Mouse (Mus musculus) cerebellum, adult (tissue): Measurements from ENCODE around the gene Rps19.

Experiments
- ATAC-seq: cut with Nextera tagmentation; 2 replicates; pipeline ENCODE4 v1.9.2; 2017; ENCODE audit warnings: mild to moderate bottlenecking, moderate library complexity, mixed read lengths; ENCODE audit not compliant: insufficient number of reproducible peaks, low FRiP score, low TSS enrichment

The Rps19 gene

GRCm38 (mm10) chr7:24901114-24901513 lies 16.9 kb downstream of the Rps19 start:
- no peak for ATAC-seq

DNA sequence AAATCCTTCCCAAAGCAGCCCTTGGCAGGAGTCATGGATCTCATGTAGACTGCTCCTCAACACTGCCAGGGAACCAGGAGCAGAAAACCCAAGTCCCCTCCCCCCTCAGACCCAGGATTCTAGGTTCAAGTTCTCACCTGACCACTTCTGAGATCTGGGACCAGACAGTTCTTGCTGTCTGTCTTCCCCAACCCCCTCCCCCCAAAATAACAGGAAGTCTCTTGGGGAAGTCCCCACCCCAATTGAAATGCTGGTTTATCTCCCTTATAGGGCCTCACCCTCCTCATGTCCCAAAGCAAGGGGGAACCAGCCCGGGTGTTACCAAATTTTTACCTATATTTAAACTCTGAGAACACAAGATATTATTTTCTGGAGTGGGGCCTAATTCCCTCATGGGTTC lies 17.7 kb downstream of the Rps19 start:
- no peak for ATAC-seq

- no peak for ATAC-seq
These were observed 18.1 kb downstream of the Rps19 start for GRCm38 (mm10) chr7:24902264-24902629.

DNA sequence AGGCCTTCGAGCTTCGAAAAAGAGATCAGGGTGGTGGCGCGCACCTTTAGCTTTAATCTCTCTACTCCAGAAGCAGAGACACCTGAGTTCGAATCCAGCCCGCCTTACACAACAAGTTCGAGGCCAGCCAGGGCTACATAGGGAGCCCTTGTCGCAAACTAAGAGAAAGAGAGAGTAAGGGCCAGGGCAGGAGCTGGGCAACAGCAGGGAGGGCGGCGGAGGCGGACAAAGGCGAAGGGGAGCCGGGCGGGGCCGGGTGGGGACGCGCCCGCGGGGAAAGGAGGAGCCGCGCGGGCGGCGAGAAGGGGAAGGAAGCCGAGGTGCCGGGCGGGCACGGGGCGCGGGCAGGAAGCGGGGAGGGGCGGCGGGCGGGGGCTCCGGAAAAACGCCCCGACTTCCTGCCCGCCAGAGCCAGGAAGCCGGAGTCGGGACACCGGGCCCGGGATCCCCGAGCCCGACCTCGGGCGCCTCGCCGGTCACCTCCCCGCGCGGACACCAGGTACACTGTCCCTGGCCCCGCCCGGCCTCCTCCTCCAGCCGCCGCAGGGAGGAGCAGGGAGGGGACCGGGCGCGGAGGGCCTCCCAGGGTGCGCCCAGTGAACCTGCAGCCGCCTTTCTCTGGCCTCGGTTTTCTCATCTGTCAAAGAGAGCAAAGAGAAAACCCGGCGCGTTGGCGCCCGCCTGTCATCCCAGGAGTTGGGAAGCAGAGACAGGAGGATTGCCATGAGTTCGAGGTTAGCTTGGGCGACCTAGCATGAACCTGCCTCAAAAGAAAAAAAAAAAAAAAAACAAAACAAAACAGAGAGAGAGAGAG lies 18.7 kb downstream of the Rps19 start, which contains the start of gene Arhgef1:
Gene Arhgef1 (plus strand): TSS at position 283 of the 814 bp plus-strand sequence.
- no peak for ATAC-seq

DNA sequence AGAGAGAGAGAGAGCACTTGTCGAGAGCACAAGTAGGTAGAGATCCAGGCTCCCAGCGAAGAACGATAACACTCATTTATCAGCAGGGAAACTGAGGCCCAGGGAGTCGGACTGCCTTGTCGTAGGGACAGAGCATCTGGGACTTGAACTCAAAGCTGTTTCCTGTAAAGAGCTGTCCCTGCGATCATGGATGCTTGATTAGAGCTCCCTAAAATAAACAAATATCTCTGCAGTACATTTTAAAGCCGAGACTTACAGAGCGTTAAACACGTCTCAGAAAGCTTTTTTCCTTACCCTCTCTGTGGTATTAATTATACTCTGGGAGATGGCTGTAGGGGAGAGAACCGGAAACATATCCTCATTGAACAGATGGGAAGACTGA lies 19.3 kb downstream of the Rps19 start:
- no peak for ATAC-seq

DNA sequence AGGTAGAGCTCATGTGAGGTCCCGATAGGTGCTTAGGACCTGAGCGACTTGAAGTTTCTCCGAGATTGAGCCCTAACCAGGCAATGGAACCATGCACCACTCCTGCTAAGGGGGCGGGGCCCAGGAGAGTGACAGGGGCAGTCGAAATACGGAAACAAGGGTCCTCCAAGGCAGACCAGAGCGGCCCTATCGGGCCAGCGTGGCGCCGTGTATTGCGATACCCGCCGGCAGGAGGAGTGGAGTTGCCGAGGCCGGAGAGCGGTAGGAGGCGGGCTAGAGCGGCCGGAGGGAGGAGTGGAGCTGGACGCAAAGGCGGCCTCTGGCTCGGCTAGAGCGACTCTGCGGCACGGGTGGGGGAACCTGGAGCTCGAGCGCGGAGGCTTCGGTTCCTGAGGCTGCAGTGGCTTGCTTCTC lies 19.9 kb downstream of the Rps19 start:
- peak; percentile 95 for ATAC-seq

- peak; percentile 17; the same call in 1 of the 2 replicates for ATAC-seq
These were observed 20.8 kb downstream of the Rps19 start for GRCm38 (mm10) chr7:24904936-24905335.

GRCm38 (mm10) chr7:24906551-24906950 lies 22.4 kb downstream of the Rps19 start:
- no peak for ATAC-seq

DNA sequence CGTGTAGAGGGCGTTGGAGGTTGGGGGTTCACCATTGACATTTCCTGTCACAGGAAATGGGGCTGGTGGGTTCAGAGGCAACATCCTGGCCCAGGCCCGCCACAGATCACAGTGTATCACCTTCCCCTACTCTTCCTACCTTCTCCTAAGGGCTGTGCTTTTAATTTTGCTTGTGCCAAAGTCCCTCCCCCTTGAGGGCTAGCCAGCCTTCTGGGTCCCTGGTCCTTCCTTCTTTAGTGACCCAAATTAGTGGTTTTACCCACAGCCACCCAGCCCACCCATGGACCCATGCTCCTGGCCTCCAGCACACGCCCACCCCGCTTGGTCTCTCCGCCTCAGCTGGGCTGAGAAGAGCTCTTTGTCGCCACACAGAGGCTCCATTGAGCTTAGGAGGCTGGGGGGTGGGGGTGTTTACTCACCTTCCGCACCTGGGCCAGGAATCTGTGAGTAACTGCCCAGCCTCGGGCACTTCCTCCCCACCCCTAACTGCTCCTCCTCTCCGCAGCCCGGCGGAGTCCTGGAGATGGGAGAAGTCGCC lies 23.1 kb downstream of the Rps19 start:
- ATAC-seq = no peak

- no peak for ATAC-seq
These were observed 28.3 kb downstream of the Rps19 start for GRCm38 (mm10) chr7:24912480-24912879.

- no peak for ATAC-seq
These were observed 34.7 kb downstream of the Rps19 start for GRCm38 (mm10) chr7:24918763-24919323.

- ATAC-seq = peak; percentile 45; the same call in 1 of the 2 replicates
These were observed 35.6 kb downstream of the Rps19 start for GRCm38 (mm10) chr7:24919728-24920127.

DNA sequence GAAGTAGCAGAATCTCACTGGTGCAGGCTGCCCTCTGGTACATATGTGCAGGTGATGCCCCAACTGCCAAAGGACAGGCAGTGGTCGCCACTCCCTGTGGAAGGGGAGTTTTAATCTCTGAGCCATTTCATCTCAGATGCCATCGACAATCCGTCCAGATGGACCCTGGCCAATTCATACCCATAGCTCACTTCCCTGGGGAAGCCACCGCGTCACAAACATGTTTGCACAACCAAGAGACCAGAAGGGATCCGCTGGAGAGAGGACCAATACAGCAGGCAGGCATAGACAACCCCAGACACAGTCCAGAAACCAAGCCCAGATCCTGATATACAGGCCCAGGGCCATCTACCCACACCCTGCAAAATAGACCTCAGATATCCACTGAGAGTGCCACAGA lies 46.3 kb downstream of the Rps19 start:
- no peak for ATAC-seq

GRCm38 (mm10) chr7:24931651-24932050 lies 47.5 kb downstream of the Rps19 start:
- ATAC-seq = no peak
